Mouse (Mus musculus) limb, embryonic 13.5 days (tissue): ENCODE results near the gene Cage1. TPM values are rescaled to one million over a fixed set of nuclear protein-coding genes. Genes with fewer than 3 reads are reported as not detected.
A peak's percentile ranks its signal among the peaks of the same experiment; 100 is the strongest.

Experiments used
- ATAC-seq: fragments of 200-750 bp; cut with Nextera tagmentation; 2 replicates; pipeline ENCODE4 v1.8.0; 2017; ENCODE audit warnings: low read depth, moderate number of reproducible peaks, moderate TSS enrichment; ENCODE audit not compliant: low FRiP score
- H3K27ac ChIP-seq: fragments of 300-500 bp; sonication (generic); 2 replicates; pipeline ENCODE4 v1.5.1; 2015; ENCODE audit warnings: inconsistent platforms, mild to moderate bottlenecking, moderate library complexity
- H3K27me3 ChIP-seq: fragments of 300-500 bp; sonication (generic); 2 replicates; pipeline ENCODE4 v1.6.1; 2015; ENCODE audit warnings: mild to moderate bottlenecking, inconsistent platforms
- H3K36me3 ChIP-seq: fragments of 300-500 bp; sonication (generic); 2 replicates; pipeline ENCODE4 v1.6.1; 2015; ENCODE audit warnings: inconsistent platforms, mild to moderate bottlenecking, moderate library complexity
- H3K4me1 ChIP-seq: fragments of 300-500 bp; sonication (generic); 2 replicates; pipeline ENCODE4 v1.6.1; 2015; ENCODE audit warnings: inconsistent platforms
- H3K4me2 ChIP-seq: fragments of 300-500 bp; sonication (generic); replicated peaks from 2 replicates; pipeline ENCODE4 v1.6.1; 2015; ENCODE audit warnings: inconsistent platforms, mild to moderate bottlenecking, moderate library complexity
- H3K4me3 ChIP-seq: fragments of 300-500 bp; sonication (generic); 2 replicates; pipeline ENCODE4 v1.5.1; 2015; ENCODE audit warnings: moderate library complexity, mild to moderate bottlenecking, inconsistent platforms
- H3K9ac ChIP-seq: fragments of 300-500 bp; sonication (generic); 2 replicates; pipeline ENCODE4 v1.6.1; 2015; ENCODE audit warnings: mild to moderate bottlenecking, inconsistent platforms
- H3K9me3 ChIP-seq: fragments of 300-500 bp; sonication (generic); 2 replicates; pipeline ENCODE4 v1.6.1; 2016; ENCODE audit warnings: inconsistent platforms
- WGBS: fragments of 180-500 bp; shearing (Covaris S2); methylation state at CpG from one replicate; pipeline ENCODE4 v1.1.7; 2015; 5-methylcytosine and 5-hydroxymethylcytosine counted together
- polyA plus RNA-seq: library from polyadenylated mRNA; unstranded; fragments of >200 nt; fragmentation: Nextera tagmentation; extraction: Ambion mirVana; gene quantifications from 2 replicates; pipeline ENCODE4 v1.2.1, GENCODE M21; 2015

Gene Cage1
- polyA plus RNA-seq: 0.92 and 1.3 TPM in 2 replicates

GRCm38 (mm10) chr13:38037044-38037687 lies at the start of gene Cage1:
Cage1 (minus strand) TSS chr13:38037069.
- H3K4me3 ChIP-seq: peak within 1 kb of the TSS; percentile 77
- H3K4me1 ChIP-seq: peaks cover 23% of the 10 kb centered on the region
- H3K36me3 ChIP-seq: peaks cover 25% of the 10 kb centered on the region
- H3K4me2 ChIP-seq: peak within 1 kb of the TSS; percentile 96
- no peaks in the 10 kb centered on the region for H3K27me3 ChIP-seq
- ATAC-seq: peak; percentile 96
- H3K9me3 ChIP-seq: no peaks in the 10 kb centered on the region
- under 1% methylated on average over 47 of the region's 47 CpGs for WGBS
- H3K9ac ChIP-seq: peak within 1 kb of the TSS; percentile 93
- peak within 1 kb of the TSS; percentile 79 for H3K27ac ChIP-seq

GRCm38 (mm10) chr13:38081161-38081560 lies 44.3 kb upstream of the Cage1 start:
- no peak for ATAC-seq
- Histone ChIP-seq H3K36me3 (no peaks in the 10 kb centered on the region), H3K27me3 (no peaks in the 10 kb centered on the region), H3K27ac (no peak overlapping the region), H3K9ac (no peak overlapping the region), H3K4me3 (no peak overlapping the region), H3K9me3 (no peaks in the 10 kb centered on the region), H3K4me1 (peaks cover 9% of the 10 kb centered on the region; the same call in 1 of the 2 replicates), H3K4me2 (no peak overlapping the region)
- 83% methylated on average over 7 of the region's 7 CpGs for WGBS

DNA sequence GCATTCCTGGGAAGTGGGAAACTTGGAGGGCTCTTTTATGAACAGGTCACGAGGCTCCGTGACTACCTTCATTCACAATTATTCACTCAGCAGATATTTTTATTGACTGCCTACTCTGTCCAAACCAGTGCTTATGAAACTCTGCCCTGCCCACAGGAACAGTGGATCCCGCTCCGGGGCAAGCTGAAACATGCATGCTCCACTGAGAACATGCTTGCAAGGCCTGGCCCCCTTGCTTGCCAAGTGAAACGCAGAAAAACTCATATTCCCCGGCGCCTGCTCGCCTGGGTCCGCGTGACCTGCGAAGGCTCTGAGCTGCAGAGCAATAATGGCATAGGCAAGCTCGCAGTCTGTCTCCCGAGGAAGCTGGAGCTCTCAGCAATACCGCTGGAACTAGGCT lies 43.9 kb upstream of the Cage1 start:
- Histone ChIP-seq H3K4me3 (no peak overlapping the region), H3K4me1 (peaks cover 9% of the 10 kb centered on the region; the same call in 1 of the 2 replicates), H3K4me2 (no peak overlapping the region), H3K27me3 (no peaks in the 10 kb centered on the region), H3K9me3 (no peaks in the 10 kb centered on the region), H3K27ac (no peak overlapping the region), H3K36me3 (no peaks in the 10 kb centered on the region), H3K9ac (no peak overlapping the region)
- ATAC-seq: no peak
- 71% methylated on average over 14 of the region's 14 CpGs for WGBS

GRCm38 (mm10) chr13:38080014-38080413 lies 43.1 kb upstream of the Cage1 start:
- Histone ChIP-seq H3K27ac (no peak overlapping the region), H3K36me3 (no peaks in the 10 kb centered on the region), H3K27me3 (no peaks in the 10 kb centered on the region), H3K4me2 (no peak overlapping the region), H3K4me1 (peaks cover 9% of the 10 kb centered on the region; the same call in 1 of the 2 replicates), H3K9me3 (no peaks in the 10 kb centered on the region), H3K4me3 (no peak overlapping the region), H3K9ac (no peak overlapping the region)
- WGBS: 35% methylated on average over 9 of the region's 9 CpGs
- no peak for ATAC-seq

- no peaks in the 10 kb centered on the region for H3K9me3 ChIP-seq
- H3K9ac ChIP-seq: no peak overlapping the region
- H3K4me3 ChIP-seq: no peak overlapping the region
- WGBS: 64% methylated on average over 5 of the region's 5 CpGs
- H3K36me3 ChIP-seq: no peaks in the 10 kb centered on the region
- no peak for ATAC-seq
- H3K4me1 ChIP-seq: peaks cover 9% of the 10 kb centered on the region; the same call in 1 of the 2 replicates
- H3K27ac ChIP-seq: no peak overlapping the region
- H3K4me2 ChIP-seq: no peak overlapping the region
- H3K27me3 ChIP-seq: no peaks in the 10 kb centered on the region
Measured at GRCm38 (mm10) chr13:38079366-38079765, 42.5 kb upstream of the Cage1 start.

DNA sequence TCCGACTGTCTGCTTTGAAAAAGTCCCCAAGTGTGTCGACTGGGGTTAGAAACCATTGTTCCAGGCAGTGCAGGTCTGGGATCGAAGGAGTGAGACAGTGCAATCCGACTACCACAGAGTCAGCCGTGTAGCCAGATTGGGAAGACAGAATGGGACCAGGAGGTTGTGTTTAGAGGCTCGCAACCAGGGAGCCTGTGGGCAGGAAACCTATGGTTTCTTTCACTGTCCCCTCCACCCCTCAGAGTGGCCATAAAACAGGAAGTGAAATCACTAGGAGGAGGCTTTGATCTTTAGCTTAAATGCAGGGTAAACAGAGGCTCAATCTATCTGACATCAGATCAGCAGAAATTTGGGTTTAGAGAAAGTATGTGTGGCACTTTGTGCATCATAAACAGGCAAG lies 42.0 kb upstream of the Cage1 start:
- H3K4me3 ChIP-seq: no peak overlapping the region
- no peak overlapping the region for H3K9ac ChIP-seq
- no peak for ATAC-seq
- no peaks in the 10 kb centered on the region for H3K9me3 ChIP-seq
- H3K4me1 ChIP-seq: peaks cover 9% of the 10 kb centered on the region; the same call in 1 of the 2 replicates
- no peak overlapping the region for H3K4me2 ChIP-seq
- H3K27me3 ChIP-seq: no peaks in the 10 kb centered on the region
- no peak overlapping the region for H3K27ac ChIP-seq
- no peaks in the 10 kb centered on the region for H3K36me3 ChIP-seq
- WGBS: 43% methylated on average over 6 of the region's 6 CpGs

GRCm38 (mm10) chr13:38077113-38077512 lies 40.2 kb upstream of the Cage1 start:
- peak overlapping the region; percentile 41; the same call in 1 of the 2 replicates for H3K4me2 ChIP-seq
- no peaks in the 10 kb centered on the region for H3K36me3 ChIP-seq
- no peaks in the 10 kb centered on the region for H3K9me3 ChIP-seq
- no peak overlapping the region for H3K4me3 ChIP-seq
- WGBS: 18% methylated on average over 11 of the region's 11 CpGs
- H3K27me3 ChIP-seq: no peaks in the 10 kb centered on the region
- no peak overlapping the region for H3K27ac ChIP-seq
- peaks cover 9% of the 10 kb centered on the region; the same call in 1 of the 2 replicates for H3K4me1 ChIP-seq
- H3K9ac ChIP-seq: no peak overlapping the region
- no peak for ATAC-seq

GRCm38 (mm10) chr13:38074404-38074803 lies 37.5 kb upstream of the Cage1 start:
- peaks cover 9% of the 10 kb centered on the region; the same call in 1 of the 2 replicates for H3K4me1 ChIP-seq
- H3K4me3 ChIP-seq: no peak overlapping the region
- no peak overlapping the region for H3K9ac ChIP-seq
- WGBS: 25% methylated on average over 5 of the region's 5 CpGs
- H3K4me2 ChIP-seq: no peak overlapping the region
- H3K9me3 ChIP-seq: no peaks in the 10 kb centered on the region
- H3K27me3 ChIP-seq: no peaks in the 10 kb centered on the region
- no peaks in the 10 kb centered on the region for H3K36me3 ChIP-seq
- H3K27ac ChIP-seq: no peak overlapping the region
- no peak for ATAC-seq

DNA sequence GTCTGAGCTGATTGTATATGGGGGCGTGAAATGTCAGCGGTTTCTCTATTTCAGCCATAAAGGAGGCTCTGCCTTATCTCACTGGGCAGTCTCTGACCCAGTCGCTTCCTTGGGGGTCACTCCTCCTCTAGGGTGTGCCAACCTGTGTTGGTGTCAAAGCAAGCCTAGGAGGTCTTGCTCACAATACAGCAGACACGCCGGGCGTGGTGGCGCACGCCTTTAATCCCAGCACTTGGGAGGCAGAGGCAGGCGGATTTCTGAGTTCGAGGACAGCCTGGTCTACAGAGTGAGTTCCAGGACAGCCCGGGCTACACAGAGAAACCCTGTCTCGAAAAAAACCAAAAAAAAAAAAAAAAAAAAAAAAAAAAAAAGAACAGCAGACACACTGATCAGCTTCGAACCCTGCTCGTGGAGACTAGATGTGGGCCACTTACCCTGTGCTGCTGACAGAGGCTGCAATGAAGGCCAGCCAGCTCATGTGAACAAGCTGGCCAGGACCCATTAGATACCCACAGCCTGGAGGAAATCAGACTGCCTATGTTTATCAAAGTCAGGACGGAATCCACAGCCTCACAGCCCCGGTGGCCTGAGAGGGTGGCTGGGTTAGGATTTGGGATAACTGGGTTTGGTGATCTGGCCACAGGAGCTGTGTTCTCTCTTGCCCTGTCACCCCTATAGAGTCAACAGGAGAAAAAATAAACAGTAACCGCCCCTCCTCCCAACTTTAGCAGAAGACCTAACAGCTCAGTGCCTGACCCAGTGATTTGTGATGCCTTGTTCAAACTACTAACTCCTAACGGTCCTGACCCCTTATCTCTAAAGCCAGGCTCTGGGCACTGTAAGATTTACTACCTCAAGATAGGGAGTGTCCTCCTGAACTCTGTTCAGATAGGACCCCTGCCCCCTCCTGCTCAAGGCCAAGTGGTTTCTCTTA lies 36.8 kb upstream of the Cage1 start:
- Histone ChIP-seq H3K4me1 (peaks cover 6% of the 10 kb centered on the region; the same call in 1 of the 2 replicates), H3K4me3 (no peak overlapping the region), H3K9ac (no peak overlapping the region), H3K27me3 (no peaks in the 10 kb centered on the region), H3K4me2 (no peak overlapping the region), H3K36me3 (no peaks in the 10 kb centered on the region), H3K9me3 (no peaks in the 10 kb centered on the region), H3K27ac (no peak overlapping the region)
- 68% methylated on average over 18 of the region's 18 CpGs for WGBS
- ATAC-seq: no peak

DNA sequence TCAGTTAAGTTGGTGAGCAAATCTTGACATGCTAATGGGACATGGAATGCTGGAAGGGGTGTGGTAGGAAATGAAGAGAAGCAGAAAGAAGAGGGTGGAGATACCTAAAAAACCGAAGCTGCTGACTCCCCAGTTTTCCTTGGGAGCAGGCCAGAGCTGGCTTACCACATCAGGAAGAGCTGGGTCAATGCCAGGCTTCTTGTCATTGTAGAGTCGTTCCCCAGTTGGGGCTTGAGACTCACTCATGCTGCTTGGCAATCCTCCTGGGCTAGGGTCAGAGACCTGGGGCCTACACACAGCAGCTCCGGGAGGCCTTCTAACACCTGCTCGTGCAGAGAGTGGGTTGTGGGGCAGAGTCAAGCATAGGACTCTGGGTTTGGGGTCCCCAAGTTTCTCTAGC lies 34.1 kb upstream of the Cage1 start:
- 79% methylated on average over 4 of the region's 4 CpGs for WGBS
- Histone ChIP-seq H3K4me1 (no peaks in the 10 kb centered on the region), H3K4me3 (no peak overlapping the region), H3K36me3 (no peaks in the 10 kb centered on the region), H3K27ac (no peak overlapping the region; the same call in 1 of the 2 replicates), H3K27me3 (no peaks in the 10 kb centered on the region), H3K4me2 (no peak overlapping the region), H3K9ac (no peak overlapping the region), H3K9me3 (no peaks in the 10 kb centered on the region)
- ATAC-seq: no peak

GRCm38 (mm10) chr13:38064854-38065663 lies 28.2 kb upstream of the Cage1 start:
- WGBS: 66% methylated on average over 11 of the region's 11 CpGs

More at GRCm38 (mm10) chr13:38064854-38065663, 28.2 kb upstream of the Cage1 start:
- no peaks in the 10 kb centered on the region for H3K9me3 ChIP-seq
- no peak overlapping the region for H3K27ac ChIP-seq
- H3K36me3 ChIP-seq: peaks cover 24% of the 10 kb centered on the region
- no peak overlapping the region for H3K4me2 ChIP-seq
- H3K4me1 ChIP-seq: no peaks in the 10 kb centered on the region
- no peak overlapping the region for H3K9ac ChIP-seq
- no peak overlapping the region for H3K4me3 ChIP-seq
- ATAC-seq: no peak; the same call in 1 of the 2 replicates
- no peaks in the 10 kb centered on the region for H3K27me3 ChIP-seq
